Mouse (Mus musculus) midbrain, embryonic 13.5 days (tissue): ENCODE results near the gene Fcgr4. TPM values are rescaled to one million over a fixed set of nuclear protein-coding genes. Genes with fewer than 3 reads are reported as not detected.
A peak's percentile ranks its signal among the peaks of the same experiment; 100 is the strongest.

Source experiments
- ATAC-seq: fragments of 200-750 bp; cut with Nextera tagmentation; 2 replicates; pipeline ENCODE4 v1.8.0; 2017; ENCODE audit warnings: mild to moderate bottlenecking, moderate TSS enrichment, moderate library complexity
- H3K27ac ChIP-seq: fragments of 300-500 bp; sonication (generic); 2 replicates; pipeline ENCODE4 v1.5.1; 2015; ENCODE audit warnings: inconsistent platforms, mild to moderate bottlenecking, moderate library complexity
- H3K27me3 ChIP-seq: fragments of 300-500 bp; sonication (generic); 2 replicates; pipeline ENCODE4 v1.6.1; 2015; ENCODE audit warnings: mild to moderate bottlenecking, inconsistent platforms
- H3K36me3 ChIP-seq: fragments of 300-500 bp; sonication (generic); 2 replicates; pipeline ENCODE4 v1.6.1; 2015; ENCODE audit warnings: mild to moderate bottlenecking, inconsistent platforms
- H3K4me1 ChIP-seq: fragments of 300-500 bp; sonication (generic); replicated peaks from 2 replicates; pipeline ENCODE4 v1.6.1; 2015; ENCODE audit warnings: inconsistent platforms
- H3K4me2 ChIP-seq: fragments of 300-500 bp; sonication (generic); replicated peaks from 2 replicates; pipeline ENCODE4 v1.6.1; 2015; ENCODE audit warnings: moderate library complexity, mild to moderate bottlenecking, inconsistent platforms
- H3K4me3 ChIP-seq: fragments of 300-500 bp; sonication (generic); replicated peaks from 2 replicates; pipeline ENCODE4 v1.5.1; 2015; ENCODE audit warnings: mild to moderate bottlenecking, inconsistent platforms
- H3K9ac ChIP-seq: fragments of 300-500 bp; sonication (generic); replicated peaks from 2 replicates; pipeline ENCODE4 v1.6.1; 2015; ENCODE audit warnings: mild to moderate bottlenecking, inconsistent platforms
- H3K9me3 ChIP-seq: fragments of 300-500 bp; sonication (generic); 2 replicates; pipeline ENCODE4 v1.6.1; 2016; ENCODE audit warnings: mild to moderate bottlenecking, inconsistent platforms
- WGBS: fragments of 180-500 bp; shearing (Covaris S2); methylation state at CpG from one replicate; pipeline ENCODE4 v1.1.7; 2015; 5-methylcytosine and 5-hydroxymethylcytosine counted together
- polyA plus RNA-seq: library from polyadenylated mRNA; unstranded; fragments of >200 nt; fragmentation: Nextera tagmentation; extraction: Ambion mirVana; gene quantifications from 2 replicates; pipeline ENCODE4 v1.2.1, GENCODE M21; 2015

Gene Fcgr4
- polyA plus RNA-seq, 1 experiment from 2014 or later, result not detected

DNA sequence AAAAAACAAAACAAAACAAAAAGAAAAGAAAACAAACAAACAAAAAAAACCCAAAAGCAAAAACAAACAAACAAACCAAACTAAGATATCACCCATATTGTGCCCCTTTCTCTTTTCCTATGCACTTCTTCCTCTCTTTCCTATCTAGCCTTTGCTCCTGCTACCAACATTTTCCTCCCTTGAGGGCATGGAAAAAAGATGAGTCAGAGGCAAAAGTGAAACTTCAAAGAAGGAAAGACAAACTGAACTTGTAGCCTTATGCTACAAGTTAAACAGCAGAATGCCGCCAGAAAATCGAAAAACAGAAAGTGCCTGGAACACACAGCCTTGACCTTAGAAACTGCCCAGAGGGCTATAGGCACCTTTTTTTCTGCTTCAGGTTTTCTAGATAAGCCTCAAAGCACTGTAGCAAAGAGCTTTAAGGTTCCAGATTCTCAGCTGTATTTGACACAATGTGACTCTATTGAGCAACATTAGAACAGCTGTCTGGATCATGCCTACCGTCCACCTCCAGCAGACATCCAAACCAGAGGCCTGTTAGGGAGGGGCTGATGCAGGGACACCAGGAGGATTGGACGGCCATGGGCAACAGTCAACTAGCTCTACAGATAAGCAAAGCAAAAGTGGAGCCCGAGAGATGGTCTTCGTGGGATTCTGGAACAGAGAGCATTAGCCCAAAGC is 1.9 kb upstream of the Fcgr4 start:
- Histone ChIP-seq H3K4me2 (no peak overlapping the region), H3K27ac (no peak overlapping the region), H3K4me1 (no peaks in the 10 kb centered on the region), H3K4me3 (no peak overlapping the region), H3K9me3 (no peaks in the 10 kb centered on the region), H3K36me3 (no peaks in the 10 kb centered on the region), H3K9ac (no peak overlapping the region), H3K27me3 (no peaks in the 10 kb centered on the region)
- ATAC-seq, result no peak
- 91% methylated on average over 6 of the region's 6 CpGs for WGBS

DNA sequence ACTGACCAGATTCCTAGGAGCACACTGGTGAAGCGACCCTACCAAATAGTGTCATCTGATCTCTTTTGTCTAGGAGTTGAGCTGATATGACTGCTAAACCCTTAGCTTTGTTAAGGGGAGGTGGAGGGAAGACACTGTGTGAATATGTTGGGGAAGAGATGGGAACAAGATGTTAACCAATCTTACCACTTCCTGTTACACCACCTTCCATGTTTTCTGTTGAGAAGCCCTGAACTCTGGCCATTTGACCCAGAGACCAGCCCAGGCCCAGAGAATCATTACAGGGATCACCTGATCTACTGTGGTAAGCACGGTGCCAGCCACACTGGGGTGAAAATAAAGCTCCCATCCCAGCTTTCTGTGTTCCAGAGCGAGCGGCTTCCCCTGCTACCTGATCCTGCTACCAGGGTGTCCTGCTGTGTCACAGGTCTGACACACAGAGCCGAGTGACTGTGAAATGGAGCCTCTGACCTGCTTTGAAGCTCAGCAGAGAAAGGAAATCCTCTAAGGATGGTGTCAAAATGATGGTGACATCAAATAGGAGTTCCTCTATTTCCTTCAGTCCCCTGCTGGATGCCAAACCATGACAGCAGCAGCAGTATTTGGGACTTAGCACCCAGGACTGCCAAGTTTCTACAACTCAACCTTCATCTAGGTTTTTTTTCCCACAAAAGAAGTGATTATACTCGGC is 1.1 kb upstream of the Fcgr4 start:
- ATAC-seq, result no peak
- H3K4me1 ChIP-seq, result no peaks in the 10 kb centered on the region
- H3K9ac ChIP-seq, result no peak overlapping the region
- no peaks in the 10 kb centered on the region for H3K36me3 ChIP-seq
- no peaks in the 10 kb centered on the region for H3K9me3 ChIP-seq
- WGBS, result 50% methylated on average over 6 of the region's 6 CpGs
- H3K4me2 ChIP-seq, result no peak overlapping the region
- H3K27me3 ChIP-seq, result no peaks in the 10 kb centered on the region
- no peak overlapping the region for H3K27ac ChIP-seq
- no peak overlapping the region for H3K4me3 ChIP-seq

DNA sequence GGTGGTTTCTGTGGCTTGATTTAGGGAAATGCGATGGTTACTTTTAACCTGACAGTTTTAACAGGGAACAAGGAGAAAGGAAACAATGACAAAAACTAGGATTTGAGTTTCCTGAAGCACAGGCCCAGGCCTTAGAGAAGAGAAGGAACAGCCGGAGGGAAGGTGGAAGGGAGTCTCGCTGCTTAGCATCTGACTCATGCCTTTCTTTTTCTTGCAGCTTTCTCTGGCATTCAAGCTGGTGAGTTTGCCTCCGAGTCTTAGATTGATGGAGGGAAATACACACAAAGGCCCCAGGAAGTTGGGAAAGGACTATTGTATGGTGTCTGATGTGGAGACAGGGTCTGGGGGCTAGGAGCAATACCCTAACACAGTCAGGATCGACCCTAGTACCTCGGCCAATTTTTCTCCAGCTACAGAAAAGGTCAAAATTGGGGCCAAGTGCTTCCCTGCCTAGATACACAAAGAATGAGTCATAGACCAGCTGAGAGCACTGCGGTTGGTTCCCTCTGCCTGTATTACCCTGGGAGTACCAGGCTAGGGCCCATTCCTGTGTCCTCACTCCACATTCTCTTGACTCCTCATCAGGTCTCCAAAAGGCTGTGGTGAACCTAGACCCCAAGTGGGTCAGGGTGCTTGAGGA is 711 bp downstream of the Fcgr4 start:
- H3K4me1 ChIP-seq, result no peaks in the 10 kb centered on the region
- no peak overlapping the region for H3K27ac ChIP-seq
- 88% methylated on average over 7 of the region's 7 CpGs for WGBS
- no peaks in the 10 kb centered on the region for H3K27me3 ChIP-seq
- no peak overlapping the region for H3K4me3 ChIP-seq
- H3K36me3 ChIP-seq, result no peaks in the 10 kb centered on the region
- no peak overlapping the region for H3K9ac ChIP-seq
- H3K9me3 ChIP-seq, result no peaks in the 10 kb centered on the region
- no peak overlapping the region for H3K4me2 ChIP-seq
- no peak for ATAC-seq

GRCm38 (mm10) chr1:171031752-171032151 is 13.0 kb downstream of the Fcgr4 start:
- Histone ChIP-seq H3K36me3 (no peaks in the 10 kb centered on the region), H3K27ac (no peak overlapping the region), H3K4me3 (no peak overlapping the region), H3K9me3 (no peaks in the 10 kb centered on the region), H3K4me1 (peaks cover 24% of the 10 kb centered on the region), H3K4me2 (no peak overlapping the region), H3K9ac (no peak overlapping the region), H3K27me3 (peaks cover 49% of the 10 kb centered on the region)
- no peak for ATAC-seq
- 86% methylated on average over 3 of the region's 3 CpGs for WGBS

DNA sequence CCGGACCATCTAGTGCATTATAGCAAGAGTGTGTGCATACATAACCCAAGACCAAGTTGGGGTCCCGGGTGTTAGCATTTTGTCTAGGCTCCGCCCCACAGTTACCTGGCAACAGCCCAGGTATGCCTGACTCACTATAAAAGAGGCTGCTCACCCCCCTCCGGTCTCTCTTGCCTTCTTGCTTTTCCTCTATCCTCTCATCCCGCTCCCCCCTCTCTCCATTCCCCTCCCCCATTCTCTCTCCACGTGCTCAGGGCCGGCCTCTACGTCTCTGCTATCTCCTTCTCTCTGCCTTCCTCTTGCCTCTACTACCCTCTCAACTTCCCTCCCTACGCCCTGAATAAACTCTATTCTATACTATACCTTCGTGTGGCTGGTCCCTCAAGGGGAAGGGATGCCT is 14.0 kb downstream of the Fcgr4 start:
- Histone ChIP-seq H3K4me2 (peak overlapping the region; percentile 81), H3K9me3 (no peaks in the 10 kb centered on the region), H3K27me3 (peaks cover 49% of the 10 kb centered on the region), H3K36me3 (no peaks in the 10 kb centered on the region), H3K9ac (peak overlapping the region; percentile 64), H3K4me1 (peaks cover 24% of the 10 kb centered on the region), H3K27ac (no peak overlapping the region), H3K4me3 (peak overlapping the region; percentile 70)
- peak; percentile 49 for ATAC-seq
- WGBS, result 4% methylated on average over 10 of the region's 10 CpGs

DNA sequence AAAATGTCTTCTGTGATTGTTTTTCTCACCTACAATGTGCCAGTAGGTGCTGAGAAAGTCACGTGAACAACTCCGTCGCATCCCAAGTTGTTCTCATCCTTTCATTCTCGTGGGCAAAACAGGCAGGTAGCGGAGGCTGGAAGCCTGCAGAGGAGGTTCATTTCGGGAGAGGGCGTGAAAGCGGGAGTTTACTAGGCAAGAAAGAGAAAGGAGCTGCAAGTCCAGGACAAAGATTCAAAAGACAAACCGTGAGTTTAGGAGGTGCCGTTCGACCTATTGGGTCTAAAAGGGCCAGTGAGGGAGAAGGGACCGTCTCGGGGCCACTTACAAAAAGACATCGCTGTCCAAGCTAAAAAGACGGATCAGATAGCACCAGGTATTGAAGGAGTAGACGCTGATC is 14.5 kb downstream of the Fcgr4 start:
- Histone ChIP-seq H3K27me3 (peaks cover 49% of the 10 kb centered on the region), H3K9ac (peak overlapping the region; percentile 64), H3K36me3 (no peaks in the 10 kb centered on the region), H3K4me2 (peak overlapping the region; percentile 81), H3K4me1 (peaks cover 24% of the 10 kb centered on the region), H3K9me3 (no peaks in the 10 kb centered on the region), H3K27ac (no peak overlapping the region), H3K4me3 (peak overlapping the region; percentile 70)
- peak; percentile 10; the same call in 1 of the 2 replicates for ATAC-seq
- 1% methylated on average over 16 of the region's 16 CpGs for WGBS

DNA sequence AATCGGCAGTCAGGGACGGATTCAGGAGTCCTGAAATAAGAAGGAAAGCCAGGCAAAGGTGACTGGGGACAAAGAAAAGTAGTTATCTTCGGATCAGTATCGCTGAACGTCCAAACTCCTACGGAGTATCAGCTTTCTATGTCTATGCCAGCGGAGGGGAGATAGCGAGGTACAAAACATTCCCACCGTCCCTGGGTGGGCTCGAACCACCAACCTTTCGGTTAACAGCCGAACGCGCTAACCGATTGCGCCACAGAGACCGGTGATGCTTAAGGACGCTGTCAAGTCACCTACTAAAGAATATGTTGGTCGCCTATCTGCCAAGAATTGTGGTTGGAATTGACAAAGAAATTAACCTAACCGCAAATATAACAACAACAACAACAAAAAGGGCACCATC is 15.0 kb downstream of the Fcgr4 start:
- Histone ChIP-seq H3K9me3 (no peaks in the 10 kb centered on the region), H3K4me3 (peak overlapping the region; percentile 70), H3K36me3 (no peaks in the 10 kb centered on the region), H3K4me2 (peak overlapping the region; percentile 81), H3K4me1 (peaks cover 24% of the 10 kb centered on the region), H3K27me3 (peaks cover 49% of the 10 kb centered on the region), H3K9ac (peak overlapping the region; percentile 64), H3K27ac (no peak overlapping the region)
- under 1% methylated on average over 20 of the region's 20 CpGs for WGBS
- peak; percentile 67 for ATAC-seq

- ATAC-seq, result no peak
- no peak overlapping the region for H3K27ac ChIP-seq
- peaks cover 24% of the 10 kb centered on the region for H3K4me1 ChIP-seq
- 6% methylated on average over 11 of the region's 11 CpGs for WGBS
- no peaks in the 10 kb centered on the region for H3K9me3 ChIP-seq
- peaks cover 44% of the 10 kb centered on the region for H3K27me3 ChIP-seq
- peak overlapping the region; percentile 81 for H3K4me2 ChIP-seq
- H3K36me3 ChIP-seq, result no peaks in the 10 kb centered on the region
- H3K9ac ChIP-seq, result 0 out of 2 replicates have a peak overlapping the region, but pooled peaks have one; percentile 33
- peak overlapping the region; percentile 70 for H3K4me3 ChIP-seq
Measured at GRCm38 (mm10) chr1:171034201-171034600, 15.5 kb downstream of the Fcgr4 start.

- peak overlapping the region; percentile 28 for H3K4me2 ChIP-seq
- no peaks in the 10 kb centered on the region for H3K9me3 ChIP-seq
- H3K27ac ChIP-seq, result no peak overlapping the region
- H3K9ac ChIP-seq, result no peak overlapping the region
- no peaks in the 10 kb centered on the region for H3K36me3 ChIP-seq
- no peak for ATAC-seq
- no peak overlapping the region; the same call in 1 of the 2 replicates for H3K4me3 ChIP-seq
- WGBS, result 54% methylated on average over 11 of the region's 11 CpGs
- peaks cover 32% of the 10 kb centered on the region for H3K27me3 ChIP-seq
- peaks cover 24% of the 10 kb centered on the region for H3K4me1 ChIP-seq
Measured at GRCm38 (mm10) chr1:171035611-171036010, 16.9 kb downstream of the Fcgr4 start.

GRCm38 (mm10) chr1:171036550-171037324 is 18.0 kb downstream of the Fcgr4 start:
- Histone ChIP-seq H3K9ac (no peak overlapping the region), H3K27me3 (peaks cover 21% of the 10 kb centered on the region), H3K9me3 (no peaks in the 10 kb centered on the region), H3K36me3 (no peaks in the 10 kb centered on the region), H3K4me2 (peak overlapping the region; percentile 54), H3K4me3 (peak overlapping the region; percentile 38), H3K27ac (no peak overlapping the region), H3K4me1 (peaks cover 24% of the 10 kb centered on the region)
- 3% methylated on average over 22 of the region's 22 CpGs for WGBS
- no peak for ATAC-seq

GRCm38 (mm10) chr1:171037861-171038721 is 19.4 kb downstream of the Fcgr4 start:
- peak; percentile 80 for ATAC-seq

More at GRCm38 (mm10) chr1:171037861-171038721, 19.4 kb downstream of the Fcgr4 start:
- under 1% methylated on average over 47 of the region's 47 CpGs for WGBS
- Histone ChIP-seq H3K27me3 (peaks cover 10% of the 10 kb centered on the region), H3K9me3 (no peaks in the 10 kb centered on the region), H3K27ac (peak overlapping the region; percentile 86), H3K9ac (peak overlapping the region; percentile 87), H3K4me1 (peaks cover 17% of the 10 kb centered on the region), H3K4me2 (peak overlapping the region; percentile 53), H3K4me3 (peak overlapping the region; percentile 86), H3K36me3 (no peaks in the 10 kb centered on the region)
